Mouse (Mus musculus): ENCODE data around the gene Lsm12. TPM values are rescaled to one million over a fixed set of nuclear protein-coding genes. Genes with fewer than 3 reads are reported as not detected.
A peak's percentile ranks its signal among the peaks of the same experiment; 100 is the strongest.

Gene Lsm12
- polyA plus RNA-seq, 1 experiment = 41.5 TPM

- Histone ChIP-seq H3K27me3 (ENCODE audit: control insufficient read depth, insufficient read depth, low read length) (no peaks in the 10 kb centered on the region), H3K36me3 (ENCODE audit: control insufficient read depth, insufficient read depth, low read length) (no peaks in the 10 kb centered on the region; the same call in 1 of the 2 replicates), H3K4me1 (ENCODE audit: control insufficient read depth, insufficient read depth, low read length) (peaks cover 6% of the 10 kb centered on the region), H3K4me3 (ENCODE audit: control insufficient read depth, low read depth, low read length) (no peak overlapping the region), H3K27ac (ENCODE audit: control insufficient read depth, insufficient read depth, low read depth, low read length) (no peak overlapping the region)
- TF ChIP-seq CTCF (IDR thresholded peaks at IDR 0.05; ENCODE audit: control insufficient read depth, insufficient read depth, insufficient replicate concordance, low read depth, low read length) = no peak
- no peak for TF ChIP-seq POLR2A (IDR thresholded peaks at IDR 0.05; ENCODE audit: control insufficient read depth, low read depth, low read length)
Observed at GRCm38 (mm10) chr11:102193657-102194440, 8.8 kb upstream of the Lsm12 start.

DNA sequence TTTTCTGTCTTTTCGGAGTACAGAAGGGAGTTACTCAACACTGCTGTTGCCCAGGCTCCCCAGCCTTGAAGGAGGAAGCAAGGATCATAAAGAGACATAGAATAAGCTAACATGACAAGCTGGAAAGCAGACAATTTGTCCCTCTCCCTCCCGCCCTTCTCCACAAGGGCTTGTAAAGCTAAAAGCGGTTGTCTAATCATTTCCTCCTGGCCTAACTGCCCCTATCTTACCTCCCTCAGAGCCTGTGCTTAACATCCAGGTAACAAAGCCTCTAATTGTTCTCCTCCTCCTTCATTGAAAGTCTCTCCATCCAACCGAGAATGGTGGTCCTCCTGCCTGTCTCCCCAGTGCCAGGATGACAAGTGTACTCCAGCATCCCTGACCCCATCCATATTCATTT, 5.8 kb upstream of the Lsm12 start:
- TF ChIP-seq CTCF (IDR thresholded peaks at IDR 0.05; ENCODE audit: control insufficient read depth, insufficient read depth, insufficient replicate concordance, low read depth, low read length) (no peak), POLR2A (IDR thresholded peaks at IDR 0.05; ENCODE audit: control insufficient read depth, low read depth, low read length) (no peak)
- Histone ChIP-seq H3K36me3 (ENCODE audit: control insufficient read depth, insufficient read depth, low read length) (no peaks in the 10 kb centered on the region; the same call in 1 of the 2 replicates), H3K4me3 (ENCODE audit: control insufficient read depth, low read depth, low read length) (peak overlapping the region; percentile 25), H3K27me3 (ENCODE audit: control insufficient read depth, insufficient read depth, low read length) (no peaks in the 10 kb centered on the region), H3K4me1 (ENCODE audit: control insufficient read depth, insufficient read depth, low read length) (no peaks in the 10 kb centered on the region; the same call in 1 of the 2 replicates), H3K27ac (ENCODE audit: control insufficient read depth, insufficient read depth, low read depth, low read length) (no peak overlapping the region)

GRCm38 (mm10) chr11:102189461-102190436, 4.7 kb upstream of the Lsm12 start, which contains the start of gene G6pc3:
TSS of gene G6pc3 (plus strand) at chr11:102189620.
- no peaks in the 10 kb centered on the region; the same call in 1 of the 2 replicates for H3K4me1 ChIP-seq (ENCODE audit: control insufficient read depth, insufficient read depth, low read length)
- H3K27me3 ChIP-seq (ENCODE audit: control insufficient read depth, insufficient read depth, low read length) = no peaks in the 10 kb centered on the region
- TF ChIP-seq CTCF (IDR thresholded peaks at IDR 0.05; ENCODE audit: control insufficient read depth, insufficient read depth, insufficient replicate concordance, low read depth, low read length) = no peak
- peak; percentile 46 for TF ChIP-seq POLR2A (IDR thresholded peaks at IDR 0.05; ENCODE audit: control insufficient read depth, low read depth, low read length)
- peak within 1 kb of the TSS; percentile 94 for H3K4me3 ChIP-seq (ENCODE audit: control insufficient read depth, low read depth, low read length)
- peak within 1 kb of the TSS; percentile 82 for H3K27ac ChIP-seq (ENCODE audit: control insufficient read depth, insufficient read depth, low read depth, low read length)
- H3K36me3 ChIP-seq (ENCODE audit: control insufficient read depth, insufficient read depth, low read length) = no peaks in the 10 kb centered on the region; the same call in 1 of the 2 replicates

DNA sequence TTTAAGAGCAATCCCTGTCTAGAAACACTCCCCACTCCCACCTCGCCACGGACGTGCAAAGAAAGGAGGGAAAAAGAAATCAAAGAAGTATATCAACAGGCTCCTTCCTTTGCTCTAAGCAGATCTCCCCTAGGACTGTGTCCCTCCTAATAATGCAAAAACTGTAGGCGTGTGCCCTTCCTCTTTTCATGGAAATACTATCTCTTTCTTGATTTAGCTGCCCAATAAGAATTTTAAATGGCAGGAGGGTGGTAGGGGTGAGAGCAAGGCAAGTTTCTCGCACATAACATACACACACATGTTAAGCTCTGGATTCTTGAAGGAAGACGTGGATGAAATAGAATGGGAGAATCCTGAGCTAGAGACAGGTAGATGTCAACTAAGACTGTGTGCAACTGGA, 3.9 kb upstream of the Lsm12 start:
- TF ChIP-seq POLR2A (IDR thresholded peaks at IDR 0.05; ENCODE audit: control insufficient read depth, low read depth, low read length) = no peak
- TF ChIP-seq CTCF (IDR thresholded peaks at IDR 0.05; ENCODE audit: control insufficient read depth, insufficient read depth, insufficient replicate concordance, low read depth, low read length) = no peak
- no peak overlapping the region; the same call in 1 of the 2 replicates for H3K4me3 ChIP-seq (ENCODE audit: control insufficient read depth, low read depth, low read length)
- H3K27me3 ChIP-seq (ENCODE audit: control insufficient read depth, insufficient read depth, low read length) = no peaks in the 10 kb centered on the region
- no peaks in the 10 kb centered on the region; the same call in 1 of the 2 replicates for H3K36me3 ChIP-seq (ENCODE audit: control insufficient read depth, insufficient read depth, low read length)
- no peaks in the 10 kb centered on the region; the same call in 1 of the 2 replicates for H3K4me1 ChIP-seq (ENCODE audit: control insufficient read depth, insufficient read depth, low read length)
- 0 out of 2 replicates have a peak overlapping the region, but pooled peaks have one; percentile 9 for H3K27ac ChIP-seq (ENCODE audit: control insufficient read depth, insufficient read depth, low read depth, low read length)

DNA sequence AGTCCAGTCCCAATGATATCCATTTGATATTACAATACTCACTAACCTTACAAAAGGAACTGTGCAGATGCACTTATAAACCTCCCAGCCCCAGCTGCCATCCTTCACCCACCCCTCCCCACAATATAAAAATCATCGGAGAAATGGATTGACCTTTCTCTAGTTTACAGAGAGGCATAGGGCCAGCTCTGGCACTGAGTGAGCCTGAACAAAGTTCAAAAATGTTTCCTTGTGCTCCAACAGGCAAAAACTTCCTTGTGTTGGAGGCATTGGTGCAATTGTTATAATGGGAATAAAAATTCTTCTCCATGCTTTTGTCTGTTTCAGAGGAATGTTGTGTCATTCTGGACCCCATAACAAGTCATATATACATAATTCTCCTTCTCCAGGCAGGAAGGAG, 1.1 kb upstream of the Lsm12 start:
- Histone ChIP-seq H3K4me3 (ENCODE audit: control insufficient read depth, low read depth, low read length) (no peak overlapping the region), H3K4me1 (ENCODE audit: control insufficient read depth, insufficient read depth, low read length) (no peaks in the 10 kb centered on the region), H3K36me3 (ENCODE audit: control insufficient read depth, insufficient read depth, low read length) (no peaks in the 10 kb centered on the region; the same call in 1 of the 2 replicates), H3K27me3 (ENCODE audit: control insufficient read depth, insufficient read depth, low read length) (no peaks in the 10 kb centered on the region), H3K27ac (ENCODE audit: control insufficient read depth, insufficient read depth, low read depth, low read length) (no peak overlapping the region)
- TF ChIP-seq POLR2A (IDR thresholded peaks at IDR 0.05; ENCODE audit: control insufficient read depth, low read depth, low read length) = no peak
- no peak for TF ChIP-seq CTCF (IDR thresholded peaks at IDR 0.05; ENCODE audit: control insufficient read depth, insufficient read depth, insufficient replicate concordance, low read depth, low read length)

DNA sequence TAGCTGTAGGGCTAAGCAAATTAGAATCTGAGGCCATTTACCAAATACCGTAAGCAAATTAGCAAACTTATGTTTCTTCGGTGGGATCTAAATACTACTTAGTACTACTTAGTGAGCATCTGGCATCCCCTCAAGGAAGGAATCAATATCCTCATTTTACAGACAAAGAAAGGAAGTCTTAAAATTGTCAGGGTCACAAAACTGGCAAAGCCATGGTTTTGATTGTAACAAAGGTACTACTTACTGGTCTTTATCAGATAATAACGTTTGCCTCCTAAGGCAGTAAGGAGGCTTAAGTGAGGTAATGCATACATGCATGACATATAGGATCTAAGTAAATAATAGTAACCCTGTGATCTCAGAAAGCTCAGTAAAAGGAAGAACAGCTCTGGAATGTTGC, 581 bp upstream of the Lsm12 start:
- Histone ChIP-seq H3K27me3 (ENCODE audit: control insufficient read depth, insufficient read depth, low read length) (no peaks in the 10 kb centered on the region), H3K27ac (ENCODE audit: control insufficient read depth, insufficient read depth, low read depth, low read length) (no peak overlapping the region), H3K36me3 (ENCODE audit: control insufficient read depth, insufficient read depth, low read length) (no peaks in the 10 kb centered on the region), H3K4me3 (ENCODE audit: control insufficient read depth, low read depth, low read length) (no peak overlapping the region), H3K4me1 (ENCODE audit: control insufficient read depth, insufficient read depth, low read length) (no peaks in the 10 kb centered on the region)
- no peak for TF ChIP-seq CTCF (IDR thresholded peaks at IDR 0.05; ENCODE audit: control insufficient read depth, insufficient read depth, insufficient replicate concordance, low read depth, low read length)
- no peak for TF ChIP-seq POLR2A (IDR thresholded peaks at IDR 0.05; ENCODE audit: control insufficient read depth, low read depth, low read length)
